In genomic region chr4:10849812-10850211, GRCm38 (mm10) we compare ENCODE assay signal across 22 mouse cellular contexts. TPM values are rescaled to one million over a fixed set of nuclear protein-coding genes. Genes with fewer than 3 reads are reported as not detected.
A peak's percentile ranks its signal among the peaks of the same experiment; 100 is the strongest.
DNase-seq lines count a peak whose midpoint lies in the region; ATAC-seq and TF ChIP-seq lines count a peak whose summit lies in the region.
"Had no signal": no experiment of that assay in that cellular context is flagged by ENCODE, and none has a peak within 500 bp of the region (broad histone marks: within the 10 kb centered on the region; RNA-seq: fewer than 3 reads in every experiment).

No protein-coding gene starts in this region.

- no peak overlapping the region for H3K4me2 ChIP-seq in kidney, embryonic 14.5 days (replicated peaks; ENCODE audit: low read depth, low read length)
- H3K4me2 ChIP-seq in midbrain, embryonic 14.5 days (ENCODE audit: low read length): no peak overlapping the region
- H3K4me2 ChIP-seq: embryonic facial prominence, embryonic 13.5 days; embryonic facial prominence, embryonic 15.5 days; forebrain, embryonic 12.5 days had no signal

- H3K4me3 ChIP-seq in kidney, embryonic 14.5 days (ENCODE audit: low read length): no peak overlapping the region
- no peak overlapping the region for H3K4me3 ChIP-seq in midbrain, embryonic 14.5 days (replicated peaks; ENCODE audit: low read depth, low read length)
- H3K4me3 ChIP-seq: embryonic facial prominence, embryonic 13.5 days; embryonic facial prominence, embryonic 15.5 days; erythroblast, embryonic 14.5 days; forebrain, embryonic 10.5 days; forebrain, embryonic 12.5 days had no signal

- no peak for DNase-seq in kidney, adult 11 months
- DNase-seq in brain, adult 2 months (ENCODE audit: low read depth, low spot score): peak; percentile 39
- peak; percentile 15 for DNase-seq in brain, embryonic 14.5 days (ENCODE audit: low read depth)
- DNase-seq in midbrain, embryonic 14.5 days: no peak
- DNase-seq: adrenal gland, adult 2 months; adrenal gland, postnatal 10 days; adrenal gland, postnatal 25 days; cerebellum, adult 11 months; cerebellum, adult 18-20 months; cerebellum, adult 8-10 months; cerebellum, adult 9-11 months; cerebellum, postnatal 14 days; cerebellum, postnatal 36 days; embryo, embryonic 11 days had no signal

- no peak overlapping the region for H3K27ac ChIP-seq in kidney, embryonic 14.5 days (ENCODE audit: low read depth, low read length)
- no peak overlapping the region for H3K27ac ChIP-seq in midbrain, embryonic 14.5 days (replicated peaks; ENCODE audit: low read depth, low read length)
- H3K27ac ChIP-seq: embryonic facial prominence, embryonic 13.5 days; embryonic facial prominence, embryonic 15.5 days; forebrain, embryonic 10.5 days; forebrain, embryonic 12.5 days had no signal

- H3K9ac ChIP-seq in kidney, embryonic 14.5 days (ENCODE audit: low read depth, low read length): no peak overlapping the region
- H3K9ac ChIP-seq in midbrain, embryonic 14.5 days (replicated peaks; ENCODE audit: low read length): no peak overlapping the region
- H3K9ac ChIP-seq: embryonic facial prominence, embryonic 13.5 days; embryonic facial prominence, embryonic 15.5 days; forebrain, embryonic 12.5 days had no signal

- peak; percentile 64; the same call in 1 of the 2 replicates for ATAC-seq in kidney, embryonic 14.5 days (ENCODE audit: low FRiP score, low TSS enrichment)
- no peak for ATAC-seq in midbrain, embryonic 14.5 days (ENCODE audit: low FRiP score, low TSS enrichment)
- ATAC-seq: forebrain, embryonic 14.5 days; forebrain, embryonic 16.5 days had no signal

- 32% methylated on average over 7 of the region's 7 CpGs for WGBS in kidney, embryonic 14.5 days
- 75% methylated on average over 7 of the region's 7 CpGs for WGBS in midbrain, embryonic 14.5 days

- no peaks in the 10 kb centered on the region for H3K36me3 ChIP-seq in kidney, embryonic 14.5 days (ENCODE audit: control insufficient read depth, insufficient read depth, low read length)
- no peaks in the 10 kb centered on the region for H3K36me3 ChIP-seq in midbrain, embryonic 14.5 days (ENCODE audit: control insufficient read depth, insufficient read depth, low read length)
- H3K36me3 ChIP-seq: embryonic facial prominence, embryonic 13.5 days; embryonic facial prominence, embryonic 15.5 days; forebrain, embryonic 10.5 days; forebrain, embryonic 12.5 days had no signal

- H3K27me3 ChIP-seq in kidney, embryonic 14.5 days (ENCODE audit: control insufficient read depth, insufficient read depth, low read length): no peaks in the 10 kb centered on the region
- no peaks in the 10 kb centered on the region for H3K27me3 ChIP-seq in midbrain, embryonic 14.5 days (ENCODE audit: control insufficient read depth, insufficient read depth, low read length)
- H3K27me3 ChIP-seq: embryonic facial prominence, embryonic 13.5 days; embryonic facial prominence, embryonic 15.5 days; forebrain, embryonic 12.5 days had no signal

- no peak for TF ChIP-seq CTCF in brain, embryonic 14.5 days (IDR thresholded peaks at IDR 0.05; ENCODE audit: borderline replicate concordance, extremely low read depth, insufficient read depth, insufficient read length)

- H3K9me3 ChIP-seq in kidney, embryonic 14.5 days (ENCODE audit: control insufficient read depth, low read length): no peaks in the 10 kb centered on the region
- no peaks in the 10 kb centered on the region for H3K9me3 ChIP-seq in midbrain, embryonic 14.5 days (ENCODE audit: control insufficient read depth, low read length)
- H3K9me3 ChIP-seq: embryonic facial prominence, embryonic 13.5 days; embryonic facial prominence, embryonic 15.5 days; forebrain, embryonic 10.5 days; forebrain, embryonic 12.5 days had no signal

- no peak for TF ChIP-seq POLR2A in brain, embryonic 14.5 days (IDR thresholded peaks at IDR 0.05; ENCODE audit: borderline replicate concordance, extremely low read depth, insufficient read depth, insufficient read length, poor library complexity, severe bottlenecking)

- no peaks in the 10 kb centered on the region for H3K4me1 ChIP-seq in kidney, embryonic 14.5 days (ENCODE audit: control insufficient read depth, insufficient read depth, low read length)
- no peaks in the 10 kb centered on the region for H3K4me1 ChIP-seq in midbrain, embryonic 14.5 days (ENCODE audit: control insufficient read depth, insufficient read depth, low read length)
- H3K4me1 ChIP-seq: embryonic facial prominence, embryonic 15.5 days; forebrain, embryonic 12.5 days had no signal

RNA-seq across cellular contexts. Expression of gene 2610301B20Rik, which starts 24.5 kb away (rescaled TPM):
- 29.9 and 30.1 TPM in 2 replicates for polyA plus RNA-seq in kidney, embryonic 14.5 days (2014; fragmentation: Nextera tagmentation; extraction: Ambion mirVana)
- polyA plus RNA-seq in brain, embryonic 14.5 days (2012; rRNA removed): 32.7 and 36.8 TPM in 2 replicates
- polyA plus RNA-seq in midbrain, embryonic 14.5 days (2014; fragmentation: Nextera tagmentation; extraction: Ambion mirVana): 48.2 and 53.4 TPM in 2 replicates

Comparison
In these comparisons a context has a peak if more than half of its experiments do, and no peak if none do; other contexts are left out.
1. DNase-seq: peak in brain, adult 2 months (single experiment) and brain, embryonic 14.5 days (single experiment); none in kidney, adult 11 months (single experiment) and midbrain, embryonic 14.5 days (single experiment).